Comparison of ENCODE assay signal across 10 mouse cellular contexts in the genomic region with DNA sequence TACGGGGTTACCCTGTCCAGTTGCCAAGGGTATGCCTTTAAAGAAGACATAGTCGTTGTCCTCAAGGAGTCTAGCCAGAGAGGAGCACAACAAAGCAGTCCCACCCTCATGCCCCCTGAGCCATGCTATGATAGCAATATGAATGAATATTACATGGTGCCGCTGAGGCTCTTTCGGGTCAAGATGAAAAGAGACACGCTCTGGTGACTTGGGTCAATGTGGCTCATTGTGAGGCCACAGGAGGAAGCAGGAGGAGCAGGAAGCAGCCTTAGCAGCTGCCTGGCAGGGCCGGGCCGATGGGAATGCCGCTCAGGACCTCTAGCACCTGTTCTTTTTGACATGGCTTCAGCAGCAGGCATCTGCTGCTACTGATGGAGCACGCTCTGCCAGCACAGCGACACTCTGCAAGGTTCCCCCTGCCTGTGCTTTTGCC.
DNase-seq lines count a peak whose midpoint lies in the region; ATAC-seq and TF ChIP-seq lines count a peak whose summit lies in the region.
"Had no signal": no experiment of that assay in that cellular context is flagged by ENCODE, and none has a peak within 500 bp of the region (broad histone marks: within the 10 kb centered on the region; RNA-seq: fewer than 3 reads in every experiment).

No protein-coding gene starts in this region.

- TF ChIP-seq POLR2A in limb, embryonic 14.5 days (IDR thresholded peaks at IDR 0.05; ENCODE audit: borderline replicate concordance, extremely low read depth, insufficient read depth, insufficient read length) = no peak

- DNase-seq in cerebellum, postnatal 10 days = peak; percentile 76 to 82
- no peak for DNase-seq in cerebellum, adult 18-20 months
- DNase-seq in neural tube, embryonic 10.5 days (ENCODE audit: extremely low spot score, low spot score) = peak; percentile 39
- DNase-seq in limb, embryonic 14.5 days (ENCODE audit: low spot score) = no peak
- no peak for DNase-seq in kidney, adult 18-20 months
- DNase-seq in thymus, postnatal 0 days (ENCODE audit: low spot score) = no peak
- DNase-seq: adrenal gland, adult 8-10 months; kidney, adult 2 months had no signal

- WGBS in neural tube, embryonic 15.5 days = 36% methylated on average over 10 of the region's 10 CpGs
- 68% methylated on average over 10 of the region's 10 CpGs for WGBS in limb, embryonic 14.5 days

- H3K9ac ChIP-seq in neural tube, embryonic 15.5 days (replicated peaks) = no peak overlapping the region
- no peak overlapping the region for H3K9ac ChIP-seq in limb, embryonic 14.5 days (ENCODE audit: low read depth, low read length, severe bottlenecking)

- H3K4me2 ChIP-seq in neural tube, embryonic 15.5 days = no peak overlapping the region
- no peak overlapping the region for H3K4me2 ChIP-seq in limb, embryonic 14.5 days (replicated peaks; ENCODE audit: low read depth, low read length, severe bottlenecking)

- no peak overlapping the region for H3K4me3 ChIP-seq in neural tube, embryonic 15.5 days (replicated peaks)
- H3K4me3 ChIP-seq in limb, embryonic 14.5 days (replicated peaks; ENCODE audit: low read length) = no peak overlapping the region

- H3K27ac ChIP-seq in neural tube, embryonic 15.5 days (replicated peaks) = no peak overlapping the region
- H3K27ac ChIP-seq in limb, embryonic 14.5 days (replicated peaks; ENCODE audit: low read depth, low read length) = no peak overlapping the region

- H3K9me3 ChIP-seq in neural tube, embryonic 15.5 days (replicated peaks) = no peaks in the 10 kb centered on the region
- H3K9me3 ChIP-seq in limb, embryonic 14.5 days (ENCODE audit: control insufficient read depth, low read length) = no peaks in the 10 kb centered on the region

- no peaks in the 10 kb centered on the region for H3K36me3 ChIP-seq in neural tube, embryonic 15.5 days
- H3K36me3 ChIP-seq in limb, embryonic 14.5 days (ENCODE audit: control insufficient read depth, insufficient read depth, low read length) = no peaks in the 10 kb centered on the region

- H3K27me3 ChIP-seq in neural tube, embryonic 15.5 days (replicated peaks) = no peaks in the 10 kb centered on the region
- no peaks in the 10 kb centered on the region for H3K27me3 ChIP-seq in limb, embryonic 14.5 days (ENCODE audit: control insufficient read depth, insufficient read depth, low read length)

- ATAC-seq in neural tube, embryonic 15.5 days (ENCODE audit: low FRiP score) = no peak
- ATAC-seq in limb, embryonic 14.5 days (ENCODE audit: low FRiP score, low read depth) = peak; percentile 84
- no peak for ATAC-seq in megakaryocyte, adult 5-6 weeks (ENCODE audit: poor library complexity, severe bottlenecking)

- H3K4me1 ChIP-seq in neural tube, embryonic 15.5 days = no peaks in the 10 kb centered on the region; the same call in 1 of the 2 replicates
- no peaks in the 10 kb centered on the region for H3K4me1 ChIP-seq in limb, embryonic 14.5 days (ENCODE audit: control insufficient read depth, insufficient read depth, low read length)

Comparison
In these comparisons a context has a peak if more than half of its experiments do, and no peak if none do; other contexts are left out.
1. DNase-seq: peak in cerebellum, postnatal 10 days (2 of 2) and neural tube, embryonic 10.5 days (single experiment); none in cerebellum, adult 18-20 months (0 of 2), limb, embryonic 14.5 days (single experiment), kidney, adult 18-20 months (single experiment) and thymus, postnatal 0 days (single experiment).